Mouse (Mus musculus) ES-E14 (cell line): ENCODE measurements at regions not wholly inside any gene's neighbourhood (a gene's known extent, or its start where the extent isn't known, plus 50 kb on each side); places are given as distances from the start of the nearest gene placed in this dataset.

Source experiments
- CHD2 ChIP-seq: IDR thresholded peaks from 2 replicates; pipeline ENCODE4 v1.6.1; 2014; ENCODE audit warnings: mild to moderate bottlenecking, low read depth, low read length, inconsistent platforms
- HCFC1 ChIP-seq: IDR thresholded peaks from 2 replicates; pipeline ENCODE4 v1.6.1; 2012; ENCODE audit warnings: low read length, inconsistent platforms, borderline replicate concordance; ENCODE audit not compliant: insufficient read depth
- ZC3H11A ChIP-seq: IDR thresholded peaks from 2 replicates; pipeline ENCODE4 v1.6.1; 2012; ENCODE audit warnings: low read depth, mild to moderate bottlenecking, inconsistent platforms, low read length, borderline replicate concordance
- ZNF384 ChIP-seq: IDR thresholded peaks from 2 replicates; pipeline ENCODE4 v1.6.1; 2012; ENCODE audit warnings: low read depth, low read length, inconsistent platforms

DNA sequence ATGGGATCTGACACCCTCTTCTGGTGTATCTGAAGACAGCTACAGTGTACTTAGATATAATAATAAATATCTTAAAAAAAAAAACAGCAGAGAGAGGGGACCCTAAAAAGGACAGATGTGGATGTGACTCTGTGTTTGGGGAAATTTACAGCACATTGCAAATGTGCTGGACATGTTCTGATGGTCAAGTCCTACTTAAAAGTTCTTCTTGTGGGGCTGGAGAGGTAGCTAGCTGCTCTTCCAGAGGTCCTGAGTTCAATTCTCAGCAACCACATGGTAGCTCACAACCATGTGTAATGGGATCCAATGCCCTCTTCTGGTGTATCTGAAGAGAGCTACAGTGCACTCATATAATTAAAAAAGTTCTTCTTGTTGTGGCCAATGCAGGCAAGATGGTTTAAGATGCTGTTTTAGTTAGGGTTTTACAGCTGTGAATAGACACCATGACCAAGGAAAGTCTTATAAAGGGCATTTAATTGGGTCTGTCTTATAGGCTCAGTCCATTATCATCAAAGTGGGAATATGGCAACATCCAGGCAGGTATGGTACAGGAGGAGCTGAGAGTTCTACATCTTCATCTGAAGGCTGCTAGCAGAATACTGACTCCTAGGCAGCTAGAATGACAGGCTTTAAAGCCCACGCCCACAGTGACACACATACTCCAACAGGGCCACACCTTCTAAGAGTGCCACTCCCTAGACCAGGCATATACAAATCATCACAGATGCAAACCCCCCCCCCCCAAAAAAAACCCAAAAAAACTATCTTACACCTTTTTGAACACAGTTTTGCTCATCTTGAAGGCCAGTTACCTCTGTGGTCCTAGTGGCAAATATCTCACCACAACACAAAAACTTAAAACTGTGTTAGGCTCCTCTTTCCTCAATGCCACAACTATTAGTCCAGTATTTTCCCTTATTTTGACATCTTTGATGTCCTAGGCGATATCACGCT is 118.5 kb upstream of the Cpm start:
- TF ChIP-seq CHD2: no peak
- no peak for TF ChIP-seq ZNF384
- TF ChIP-seq HCFC1: no peak
- TF ChIP-seq ZC3H11A: no peak
